Mouse (Mus musculus) urinary bladder, postnatal 14 days (tissue): ENCODE measurements around the gene Ryr2.

ENCODE experiments used
- DNase-seq: peaks from one replicate; pipeline ENCODE4 v3.0.0; 2021; ENCODE audit warnings: low spot score

Ryr2 gene

GRCm38 (mm10) chr13:11763925-11764324, 342.8 kb downstream of the Ryr2 start:
- DNase-seq: no peak

DNA sequence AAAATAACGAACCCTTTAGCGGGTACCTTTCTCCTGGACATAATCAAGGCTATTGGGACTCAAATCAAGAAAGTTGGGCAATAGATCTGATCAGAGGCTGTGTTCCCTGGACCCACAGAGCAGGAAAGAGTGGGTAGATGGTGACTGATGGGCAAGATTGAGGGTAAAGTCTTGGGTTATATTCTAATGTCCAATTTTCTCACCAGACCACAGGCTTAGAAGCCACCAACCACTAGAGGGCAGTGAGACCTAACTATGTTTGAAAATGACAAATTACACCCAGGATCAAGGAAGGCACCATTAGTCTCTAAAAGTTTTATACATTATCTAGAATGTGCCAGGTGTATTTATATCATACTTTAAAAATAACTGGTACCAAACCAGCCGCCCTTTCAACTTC, 343.6 kb downstream of the Ryr2 start:
- DNase-seq: peak; percentile 8

GRCm38 (mm10) chr13:11757894-11758293, 348.9 kb downstream of the Ryr2 start:
- no peak for DNase-seq

GRCm38 (mm10) chr13:11745479-11745878, 361.3 kb downstream of the Ryr2 start:
- DNase-seq: no peak

GRCm38 (mm10) chr13:11738211-11738610, 368.5 kb downstream of the Ryr2 start:
- DNase-seq: no peak

DNA sequence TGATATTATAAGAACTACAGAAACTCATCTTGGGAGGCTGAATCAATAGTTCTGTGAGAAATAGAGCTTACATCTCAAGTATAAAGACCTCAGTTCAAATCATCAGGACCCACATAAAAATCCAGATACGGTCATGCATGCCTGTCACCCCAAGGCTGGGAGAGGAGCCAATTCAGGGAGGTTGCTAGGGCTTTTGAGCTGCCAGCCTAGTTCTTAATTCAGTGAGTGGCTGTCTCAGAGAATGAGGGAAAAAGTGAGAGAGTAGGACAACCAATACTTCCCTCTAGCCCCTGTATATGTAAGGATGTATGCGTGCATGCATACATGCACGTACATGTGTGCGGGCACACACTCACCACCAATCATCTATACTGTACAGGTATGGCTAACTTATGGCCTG, 390.5 kb downstream of the Ryr2 start:
- DNase-seq: no peak

GRCm38 (mm10) chr13:11709708-11710471, 396.9 kb downstream of the Ryr2 start:
- no peak for DNase-seq

- DNase-seq: no peak
These were observed 405.0 kb downstream of the Ryr2 start for GRCm38 (mm10) chr13:11701721-11702120.

DNA sequence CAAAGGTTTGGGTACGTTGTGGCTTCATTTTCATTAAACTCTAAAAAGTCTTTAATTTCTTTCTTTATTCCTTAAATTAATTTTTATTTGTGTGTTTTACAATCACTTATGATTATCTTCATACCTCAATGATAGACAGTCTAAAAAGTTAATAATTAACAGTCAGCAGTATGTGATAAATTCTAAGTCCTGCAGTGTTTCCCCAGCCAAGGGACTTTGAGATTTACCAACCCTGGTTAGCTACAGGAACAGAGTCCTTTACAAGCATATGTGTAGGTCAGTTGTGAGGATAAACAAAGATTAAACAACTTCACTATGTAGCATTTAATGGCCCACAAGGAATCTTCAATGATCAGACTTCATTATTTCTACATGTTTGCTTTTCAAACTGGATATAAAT, 410.2 kb downstream of the Ryr2 start:
- no peak for DNase-seq

- no peak for DNase-seq
These were observed 424.9 kb downstream of the Ryr2 start for GRCm38 (mm10) chr13:11681802-11682201.

- DNase-seq: no peak
These were observed 443.9 kb downstream of the Ryr2 start for GRCm38 (mm10) chr13:11662815-11663214.

- no peak for DNase-seq
These were observed 461.9 kb downstream of the Ryr2 start for GRCm38 (mm10) chr13:11644846-11645245.

DNA sequence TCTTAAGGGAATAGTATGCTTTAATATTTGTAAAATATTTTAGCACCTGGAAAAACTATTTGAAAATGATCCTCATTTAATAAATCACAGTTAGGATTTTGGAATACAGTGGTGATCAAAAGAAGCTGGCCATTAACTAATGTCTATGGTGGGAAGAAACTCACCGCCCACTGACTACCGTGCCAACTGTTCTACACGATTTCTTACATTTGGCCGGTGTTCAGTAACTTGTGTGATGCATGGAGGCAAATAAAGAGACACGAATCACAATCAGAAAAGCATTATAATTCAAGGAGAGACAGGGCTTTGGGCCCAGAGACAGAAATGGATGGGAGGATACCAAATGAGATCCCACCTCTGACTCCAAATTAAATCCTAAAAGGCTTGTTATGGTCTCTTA, 470.4 kb downstream of the Ryr2 start:
- no peak for DNase-seq

DNA sequence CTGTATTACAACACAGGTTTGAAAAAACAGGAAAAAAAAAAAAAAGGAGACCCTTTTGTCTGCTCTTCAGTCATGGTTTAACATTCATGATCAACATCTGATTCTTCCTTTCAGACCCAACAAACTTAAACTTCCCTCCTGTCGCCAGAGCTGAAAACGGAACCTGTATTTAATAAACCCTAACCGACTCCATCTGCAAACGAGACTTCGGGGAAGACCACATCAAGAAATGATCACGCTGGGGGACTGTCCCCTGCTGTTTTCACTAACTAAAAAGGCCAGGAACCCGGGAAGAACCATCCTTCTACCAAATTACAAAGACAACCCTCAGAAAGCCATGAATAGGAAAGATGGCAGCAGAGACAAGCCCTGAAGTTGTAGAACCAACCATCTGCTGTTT, 482.2 kb downstream of the Ryr2 start:
- no peak for DNase-seq

- DNase-seq: no peak
These were observed 511.3 kb downstream of the Ryr2 start for GRCm38 (mm10) chr13:11595431-11595830.

DNA sequence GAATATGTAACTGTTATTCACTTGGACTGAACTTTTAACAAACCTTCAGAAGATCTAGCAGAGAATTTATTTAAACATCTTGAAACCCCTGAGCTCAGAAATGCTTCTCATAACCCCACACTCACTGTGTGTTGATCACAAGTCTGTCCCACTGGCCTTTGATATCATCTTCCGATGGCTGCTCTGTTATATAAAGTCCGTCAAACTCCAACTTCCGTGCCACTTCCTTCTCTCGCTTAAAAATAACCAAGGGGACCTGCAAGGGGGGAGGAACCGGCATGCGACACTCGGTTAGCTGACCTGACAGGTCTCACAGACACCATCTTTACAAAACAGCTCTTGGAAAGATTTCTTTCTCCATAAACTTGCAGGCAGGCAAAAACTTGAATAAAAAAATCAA, 521.5 kb downstream of the Ryr2 start:
- no peak for DNase-seq

DNA sequence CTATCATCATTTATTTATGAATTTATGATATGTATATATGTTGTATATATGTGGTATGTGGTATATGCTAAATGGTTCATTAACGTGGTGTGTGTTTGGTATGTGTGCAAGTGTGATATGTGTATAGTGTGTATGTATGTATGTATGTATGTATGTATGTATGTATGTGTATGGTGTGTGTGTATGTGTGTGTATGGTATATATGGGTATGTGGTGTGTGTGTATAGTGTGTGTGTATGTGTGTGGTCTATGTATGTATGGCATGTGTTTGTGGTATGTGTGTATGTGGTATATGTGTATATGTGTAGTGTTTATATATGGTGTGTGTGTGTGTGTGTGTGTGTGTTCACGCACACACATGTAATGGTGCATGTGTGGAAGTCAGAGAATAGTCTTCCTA, 534.2 kb downstream of the Ryr2 start:
- DNase-seq: no peak

DNA sequence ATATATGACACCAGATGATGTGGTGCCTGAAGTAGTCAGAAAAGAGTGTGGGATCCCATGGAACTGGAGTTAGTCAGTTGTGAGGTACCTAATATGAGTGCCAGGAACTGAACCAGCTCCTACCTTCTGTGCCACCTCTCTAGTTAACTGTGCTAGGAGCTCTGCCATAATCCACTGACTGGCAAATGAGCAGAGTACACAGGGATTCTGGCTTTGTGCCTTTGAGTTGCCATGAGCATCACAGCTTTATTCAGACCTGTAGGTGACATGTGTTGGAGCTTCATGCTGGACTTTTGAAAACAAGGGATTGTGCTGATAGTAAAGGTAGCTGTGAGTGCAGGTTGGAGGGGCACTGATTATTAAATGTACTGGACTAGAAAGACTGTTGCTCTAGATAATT, 539.4 kb downstream of the Ryr2 start:
- no peak for DNase-seq

- peak; percentile 18 for DNase-seq
These were observed 540.3 kb downstream of the Ryr2 start for GRCm38 (mm10) chr13:11566486-11566885.

- DNase-seq: peak; percentile 78
These were observed 543.3 kb downstream of the Ryr2 start for GRCm38 (mm10) chr13:11563224-11564024.

DNA sequence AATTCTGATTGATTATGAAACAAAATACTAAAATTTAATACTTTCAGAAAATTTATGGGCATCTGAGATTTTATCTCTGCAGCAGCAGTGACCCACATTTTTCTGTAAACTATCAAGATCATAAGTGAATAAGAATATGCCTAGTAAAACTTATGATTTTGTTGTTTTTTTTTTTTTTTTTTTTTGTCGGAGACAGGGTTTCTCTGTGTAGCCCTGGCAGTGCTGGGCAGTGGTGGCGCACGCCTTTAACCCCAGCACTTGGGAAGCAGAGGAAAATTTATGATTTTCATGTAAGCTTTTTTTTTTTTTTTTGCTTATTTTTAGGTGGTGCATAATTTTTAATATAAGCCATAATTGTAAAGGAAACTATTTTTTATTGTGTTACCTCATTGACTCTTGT, 557.1 kb downstream of the Ryr2 start:
- DNase-seq: no peak

- peak; percentile 70 for DNase-seq
These were observed 557.6 kb downstream of the Ryr2 start for GRCm38 (mm10) chr13:11549136-11549535.

GRCm38 (mm10) chr13:11545841-11546240, 560.9 kb downstream of the Ryr2 start:
- peak; percentile 18 for DNase-seq
